Comparison of ENCODE assay signal across 9 mouse cellular contexts in genomic region chr4:105225512-105225911, GRCm38 (mm10).
DNase-seq lines count a peak whose midpoint lies in the region; ATAC-seq and TF ChIP-seq lines count a peak whose summit lies in the region.
"Had no signal": no experiment of that assay in that cellular context is flagged by ENCODE, and none has a peak within 500 bp of the region (broad histone marks: within the 10 kb centered on the region; RNA-seq: fewer than 3 reads in every experiment).

No protein-coding gene starts in this region.

- H3K9me3 ChIP-seq in midbrain, embryonic 14.5 days (ENCODE audit: control insufficient read depth, low read length), result no peaks in the 10 kb centered on the region

- TF ChIP-seq POLR2A in bone marrow macrophage, adult 2 months (IDR thresholded peaks at IDR 0.05; ENCODE audit: borderline replicate concordance, low read depth, low read length), result no peak

- H3K27ac ChIP-seq in bone marrow macrophage, adult 2 months (ENCODE audit: insufficient read depth, low read depth, low read length), result peak overlapping the region; percentile 17
- H3K27ac ChIP-seq in midbrain, embryonic 14.5 days (replicated peaks; ENCODE audit: low read depth, low read length), result no peak overlapping the region
- H3K27ac ChIP-seq: kidney, postnatal 0 days had no signal

- TF ChIP-seq CTCF in bone marrow macrophage, adult 2 months (IDR thresholded peaks at IDR 0.05; ENCODE audit: low read depth, low read length), result no peak

- peaks cover 12% of the 10 kb centered on the region; the same call in 1 of the 2 replicates for H3K36me3 ChIP-seq in midbrain, embryonic 14.5 days (ENCODE audit: control insufficient read depth, insufficient read depth, low read length)

- no peak overlapping the region for H3K9ac ChIP-seq in midbrain, embryonic 14.5 days (replicated peaks; ENCODE audit: low read length)

- H3K4me3 ChIP-seq in bone marrow macrophage, adult 2 months (ENCODE audit: insufficient read depth, low read length), result no peak overlapping the region
- no peak overlapping the region for H3K4me3 ChIP-seq in midbrain, embryonic 14.5 days (replicated peaks; ENCODE audit: low read depth, low read length)

- WGBS in midbrain, embryonic 14.5 days, result 79% methylated on average over 2 of the region's 2 CpGs

- ATAC-seq in hematopoietic stem cell, adult 5-6 weeks (replicated peaks in 1 of 2; ENCODE audit: insufficient read depth in 1 of 2, low FRiP score in 2 of 2, low TSS enrichment in 1 of 2, low read depth in 1 of 2, poor library complexity in 2 of 2, severe bottlenecking in 2 of 2), result peak; percentile 96 to 97
- no peak for ATAC-seq in midbrain, embryonic 14.5 days (ENCODE audit: low FRiP score, low TSS enrichment)
- no peak; the same call in 1 of the 2 replicates for ATAC-seq in erythroblast, adult 5-6 weeks (replicated peaks; ENCODE audit: low FRiP score, poor library complexity, severe bottlenecking)

- no peaks in the 10 kb centered on the region for H3K27me3 ChIP-seq in midbrain, embryonic 14.5 days (ENCODE audit: control insufficient read depth, insufficient read depth, low read length)

- H3K4me1 ChIP-seq in bone marrow macrophage, adult 2 months (ENCODE audit: control insufficient read depth, insufficient read depth, low read length), result peaks cover 36% of the 10 kb centered on the region
- no peaks in the 10 kb centered on the region for H3K4me1 ChIP-seq in midbrain, embryonic 14.5 days (ENCODE audit: control insufficient read depth, insufficient read depth, low read length)

- no peak overlapping the region for H3K4me2 ChIP-seq in midbrain, embryonic 14.5 days (ENCODE audit: low read length)

- DNase-seq in retina, postnatal 1 day, result peak; percentile 16
- no peak for DNase-seq in retina, embryonic 14.5 days (ENCODE audit: low spot score)
- DNase-seq in lung, postnatal 14 days, result peak; percentile 42
- no peak for DNase-seq in midbrain, embryonic 14.5 days
- no peak for DNase-seq in ovary, postnatal 14 days (ENCODE audit: low spot score)

Comparison
In these comparisons a context has a peak if more than half of its experiments do, and no peak if none do; other contexts are left out.
1. DNase-seq: peak in retina, postnatal 1 day (single experiment) and lung, postnatal 14 days (single experiment); none in retina, embryonic 14.5 days (single experiment), midbrain, embryonic 14.5 days (single experiment) and ovary, postnatal 14 days (single experiment).
2. ATAC-seq: peak in hematopoietic stem cell, adult 5-6 weeks (2 of 2); none in midbrain, embryonic 14.5 days (single experiment) and erythroblast, adult 5-6 weeks (single experiment).